Mouse (Mus musculus): Measurements from ENCODE around the gene Podxl.

Gene Podxl

DNA sequence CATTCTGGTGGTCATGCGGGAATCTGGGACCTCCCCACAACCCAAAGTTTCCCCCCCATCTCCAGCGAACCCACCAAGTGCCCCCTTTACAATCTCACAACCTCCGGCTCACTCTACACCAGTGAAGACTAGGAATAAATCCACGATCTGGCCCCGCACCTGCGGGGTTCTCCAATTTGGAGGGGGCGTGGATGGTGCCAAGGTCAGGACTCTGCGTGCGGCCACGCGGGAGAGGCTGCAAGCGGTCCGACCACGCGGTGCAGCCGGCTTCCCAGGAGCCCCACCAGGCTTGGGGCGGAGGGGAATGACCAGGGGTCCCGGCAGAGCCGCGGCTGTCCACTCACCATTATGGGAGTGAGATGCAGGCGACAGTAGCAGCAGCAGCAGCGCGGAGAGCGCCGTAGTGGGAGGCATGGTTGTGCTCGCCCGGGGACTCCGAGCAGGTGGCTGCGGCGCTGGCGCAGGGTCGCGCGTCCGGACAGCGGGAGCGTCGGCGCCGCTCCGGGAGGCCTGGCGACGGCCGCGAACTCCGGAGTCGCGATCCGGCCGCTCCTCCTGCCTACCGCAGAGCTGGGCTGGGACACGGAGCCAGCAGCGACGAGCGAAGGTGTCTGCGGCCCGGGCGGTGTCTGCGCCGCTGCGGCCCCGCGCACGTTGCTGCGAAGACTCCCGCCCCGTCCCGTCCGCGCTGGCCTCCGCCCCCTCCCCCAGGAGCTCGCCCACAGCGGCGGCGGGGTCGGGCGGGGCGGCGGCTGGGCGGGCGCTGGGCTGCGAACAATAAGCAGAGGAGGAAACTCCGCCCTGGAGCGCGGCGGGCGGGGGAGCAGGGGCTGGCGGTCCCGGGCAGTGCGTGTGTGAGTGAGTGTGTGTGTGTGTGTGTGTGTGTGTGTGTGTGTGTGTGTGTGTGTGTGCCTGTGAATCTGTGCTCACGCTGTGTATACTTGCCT lies at the start of gene Podxl:
Podxl (minus strand) TSS at position 747 of the 947 bp plus-strand sequence.
- peak; percentile 84 to 93 for DNase-seq

- no peak for DNase-seq
These were observed 48.9 kb upstream of the Podxl start for GRCm38 (mm10) chr6:31612560-31613270.

DNA sequence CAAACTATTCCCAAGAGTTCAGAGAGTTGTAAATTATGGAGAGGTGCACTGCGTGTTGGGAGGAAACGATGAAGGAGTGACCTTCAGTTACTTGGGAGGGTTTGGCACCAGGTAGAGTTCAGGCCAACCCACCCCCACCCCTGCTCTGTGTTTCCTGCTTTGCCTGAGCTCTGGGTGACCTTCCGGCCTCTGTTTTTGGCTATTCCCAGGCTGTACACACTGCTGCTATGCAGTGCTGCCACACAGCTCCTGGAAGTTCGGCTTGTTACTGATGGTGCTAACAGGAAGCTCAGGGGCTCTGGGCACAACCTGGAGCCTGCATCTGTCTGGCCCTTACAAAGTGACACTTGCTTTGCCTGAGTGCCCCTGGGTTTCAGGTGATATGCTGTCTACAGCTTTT lies 42.6 kb upstream of the Podxl start:
- peak; percentile 35 to 77 for DNase-seq

DNA sequence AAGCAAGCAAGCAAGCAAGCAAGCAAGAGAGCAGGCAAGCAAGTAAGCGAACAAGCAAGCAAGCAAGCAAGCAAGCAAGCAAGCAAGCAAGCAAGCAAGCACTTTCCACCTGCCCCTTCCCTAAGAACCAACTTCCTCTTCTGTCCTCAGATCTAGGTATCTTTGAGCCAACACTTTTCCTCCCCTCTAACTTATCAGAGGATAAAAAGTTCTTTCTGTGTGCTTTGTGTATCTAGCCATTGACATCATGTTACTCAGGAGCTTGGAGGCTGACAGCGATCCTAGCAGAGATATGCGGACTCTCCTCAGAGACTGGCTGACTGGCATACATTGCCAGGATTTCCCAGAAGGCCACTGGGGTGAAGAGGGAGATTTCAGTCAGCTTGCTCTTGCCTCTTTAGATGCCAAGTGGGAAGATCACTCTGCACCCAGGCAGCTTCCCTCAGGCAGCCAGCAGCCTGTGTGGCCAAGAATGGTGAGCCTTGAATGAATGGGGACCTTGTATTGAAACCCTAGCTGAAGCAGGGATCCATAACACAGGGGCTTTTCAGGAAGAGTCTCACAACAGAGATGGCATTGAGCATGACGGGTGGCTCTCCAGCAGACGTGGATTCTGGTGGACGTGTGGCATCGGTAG lies 41.0 kb upstream of the Podxl start:
- no peak for DNase-seq

DNA sequence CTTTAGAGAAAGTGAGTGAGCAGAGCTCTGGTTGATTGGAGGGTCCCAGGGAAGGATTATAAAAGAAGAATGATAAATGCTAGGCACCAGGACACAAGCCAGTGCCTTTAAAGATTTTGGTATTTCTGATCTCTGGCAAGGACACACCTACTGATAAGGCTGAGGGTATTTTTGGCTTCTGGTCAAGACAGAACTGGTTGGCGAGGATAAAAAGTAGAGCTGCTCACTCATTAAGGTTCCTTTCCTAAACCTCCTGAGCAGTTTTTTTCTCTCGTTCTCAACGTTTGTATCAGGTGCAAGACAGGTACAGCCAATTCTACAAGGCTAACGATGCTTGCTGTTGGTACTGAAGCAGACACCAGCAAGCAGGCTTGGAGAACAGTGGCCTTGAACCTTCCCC lies 38.7 kb upstream of the Podxl start:
- no peak for DNase-seq

GRCm38 (mm10) chr6:31601131-31601530 lies 37.4 kb upstream of the Podxl start:
- DNase-seq: peak; percentile 41 to 44

GRCm38 (mm10) chr6:31599863-31600262 lies 36.1 kb upstream of the Podxl start:
- no peak for DNase-seq

DNA sequence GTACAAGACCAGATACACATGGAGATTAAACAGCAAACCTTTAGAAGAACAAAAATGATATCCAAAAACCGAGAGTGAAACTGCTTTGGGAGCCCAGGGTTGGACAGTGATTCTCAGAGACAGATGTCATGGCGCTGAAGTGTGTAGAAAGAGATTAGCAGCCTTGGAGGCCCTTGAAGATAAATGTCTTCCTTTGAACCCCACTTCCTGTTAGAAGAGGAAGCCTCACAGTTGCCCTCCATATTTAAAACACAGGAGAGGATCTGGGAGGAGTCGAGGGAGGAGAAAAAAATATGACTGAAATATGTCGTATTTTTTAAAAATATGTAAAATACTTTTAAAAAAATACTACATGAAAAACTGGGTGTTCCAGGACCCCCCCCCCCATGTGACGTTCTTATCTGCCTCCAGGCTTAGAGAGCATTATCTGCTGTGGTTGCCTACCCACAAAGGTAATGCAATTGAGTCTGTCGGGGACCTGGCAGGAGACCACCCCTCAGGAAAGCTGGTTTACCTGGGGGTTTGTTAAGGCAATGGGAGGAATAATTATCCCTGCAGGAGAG lies 34.6 kb upstream of the Podxl start:
- DNase-seq: no peak

DNA sequence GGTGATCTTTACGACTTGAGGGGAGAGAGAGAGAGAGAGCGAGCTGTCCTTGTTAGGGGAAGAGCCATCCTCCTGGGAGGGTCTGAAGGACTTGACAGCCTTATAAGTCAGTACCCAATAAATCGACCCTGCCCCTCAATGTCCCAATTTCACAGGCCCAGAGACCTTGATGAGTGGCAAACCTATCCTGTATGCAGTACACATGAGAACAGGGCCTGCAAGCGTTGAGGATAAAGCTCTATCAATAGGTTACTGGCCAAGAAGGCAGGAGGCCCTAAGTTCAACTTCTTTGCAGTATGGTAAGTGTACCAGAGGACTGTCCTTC lies 33.3 kb upstream of the Podxl start:
- DNase-seq: no peak

- DNase-seq: peak; percentile 37 to 60
These were observed 32.8 kb upstream of the Podxl start for GRCm38 (mm10) chr6:31596346-31597135.

DNA sequence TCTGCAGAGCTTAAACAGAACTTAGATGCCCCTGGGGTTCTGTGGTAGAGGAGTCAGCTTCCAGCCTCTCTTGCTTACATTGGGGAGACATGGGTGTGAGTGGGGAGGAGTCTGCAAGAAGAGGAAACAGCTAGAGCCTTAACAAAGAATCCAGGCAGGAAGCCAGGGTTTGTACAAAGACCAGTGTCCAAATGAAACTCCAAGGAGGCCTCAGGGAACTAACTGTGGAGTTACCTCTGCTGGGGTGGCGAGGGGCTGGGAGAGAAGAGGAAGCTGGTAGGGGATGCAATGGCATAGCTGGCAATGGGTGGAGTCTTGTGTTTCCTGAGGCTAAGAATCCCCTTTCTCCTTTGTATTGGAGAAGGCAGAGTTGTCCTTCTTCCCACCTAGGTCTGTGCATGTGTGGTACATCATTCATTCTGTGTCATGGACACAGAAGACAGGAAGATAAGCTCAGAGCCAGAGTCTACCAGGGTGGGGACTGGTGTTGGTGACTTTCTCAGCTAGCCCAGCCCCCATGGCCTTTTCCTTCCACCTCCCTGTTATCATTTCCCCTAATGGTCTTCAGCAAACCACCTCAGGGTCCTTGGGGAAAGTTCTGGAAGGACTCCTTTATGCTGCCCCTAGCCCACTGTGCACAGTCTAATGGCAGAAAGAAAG lies 28.9 kb upstream of the Podxl start:
- peak; percentile 71 to 74 for DNase-seq

- no peak for DNase-seq
These were observed 28.3 kb upstream of the Podxl start for GRCm38 (mm10) chr6:31592128-31592527.

GRCm38 (mm10) chr6:31591676-31592075 lies 27.9 kb upstream of the Podxl start:
- DNase-seq: no peak

DNA sequence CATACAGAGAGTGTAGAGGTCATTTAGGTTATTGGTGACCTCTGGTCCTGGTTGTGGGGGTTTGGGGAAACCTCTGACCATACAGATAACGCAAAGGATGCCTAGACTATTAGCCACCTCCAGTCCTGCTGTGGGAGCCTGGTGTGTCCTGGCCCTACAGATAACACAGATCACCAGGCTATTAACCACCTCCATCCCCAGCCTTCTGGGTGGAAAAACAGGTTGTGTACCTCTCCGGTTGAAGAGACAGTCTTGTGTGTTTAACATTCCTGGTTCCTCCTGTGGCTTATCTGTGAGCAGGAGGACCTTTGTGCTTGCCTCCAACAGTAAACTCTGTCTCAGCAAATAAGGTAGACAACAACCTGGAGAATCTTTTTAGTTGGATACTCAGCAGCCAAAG lies 27.0 kb upstream of the Podxl start:
- DNase-seq: no peak

DNA sequence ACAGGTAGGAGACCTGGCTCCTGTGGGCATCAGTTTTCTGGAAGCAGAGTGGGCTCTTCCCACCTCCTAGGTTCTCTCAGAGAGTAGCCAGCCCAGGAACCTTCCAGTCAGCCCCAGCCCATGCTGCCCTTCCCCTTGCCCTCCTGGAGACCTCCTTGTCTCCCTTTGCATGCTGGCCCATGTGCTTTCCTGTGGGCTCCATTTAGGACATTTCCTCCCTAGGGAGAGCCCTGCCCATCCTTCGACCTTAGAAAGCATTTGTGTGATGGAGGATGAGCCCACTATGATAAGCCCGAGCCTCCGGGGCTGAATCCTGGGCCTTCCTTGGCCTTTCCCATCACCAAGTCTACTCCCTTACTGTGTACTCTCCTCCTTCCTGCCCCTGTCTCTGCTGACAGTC lies 25.5 kb upstream of the Podxl start:
- DNase-seq: peak; percentile 58 to 83

DNA sequence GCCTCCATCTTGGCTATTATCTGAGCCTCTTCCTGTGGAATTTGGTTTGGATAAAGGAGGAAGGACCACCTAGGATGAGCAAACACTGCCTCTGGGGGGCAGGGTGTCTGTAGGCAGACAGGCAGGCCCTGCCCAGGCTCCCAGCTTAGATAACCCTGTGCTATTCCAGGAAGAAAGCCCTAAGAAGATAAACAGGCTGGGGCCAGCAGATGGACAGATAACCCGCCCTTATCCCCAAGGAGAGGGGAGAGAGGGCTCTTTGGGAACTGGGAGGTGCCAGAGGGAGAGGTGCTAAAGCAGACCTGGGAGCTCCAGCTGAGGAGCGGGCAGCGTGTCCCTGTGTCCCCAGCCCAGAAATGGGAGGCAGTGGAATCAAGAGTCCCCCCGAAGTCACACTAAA lies 23.9 kb upstream of the Podxl start:
- DNase-seq: no peak

DNA sequence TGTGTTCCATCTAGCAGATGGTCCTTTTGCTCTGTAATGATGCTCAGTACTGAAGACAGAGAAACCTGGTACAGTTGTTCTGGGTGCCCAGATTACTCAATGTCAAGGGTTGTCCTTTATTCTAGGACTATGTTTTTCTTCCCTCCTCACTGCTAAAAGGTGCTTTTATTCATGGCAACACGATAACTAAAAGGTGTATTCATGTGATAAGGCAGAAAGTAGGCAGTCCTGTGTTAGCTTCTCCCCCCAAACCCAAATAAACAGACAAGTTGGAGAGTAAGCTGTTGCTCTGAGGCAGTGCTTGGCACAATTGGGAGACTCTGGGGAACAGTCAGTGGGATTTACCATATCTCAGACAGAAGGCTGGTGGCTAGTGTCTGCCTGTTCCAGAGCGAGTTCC lies 22.3 kb upstream of the Podxl start:
- no peak for DNase-seq

- no peak for DNase-seq
These were observed 12.4 kb upstream of the Podxl start for GRCm38 (mm10) chr6:31576151-31576550.

DNA sequence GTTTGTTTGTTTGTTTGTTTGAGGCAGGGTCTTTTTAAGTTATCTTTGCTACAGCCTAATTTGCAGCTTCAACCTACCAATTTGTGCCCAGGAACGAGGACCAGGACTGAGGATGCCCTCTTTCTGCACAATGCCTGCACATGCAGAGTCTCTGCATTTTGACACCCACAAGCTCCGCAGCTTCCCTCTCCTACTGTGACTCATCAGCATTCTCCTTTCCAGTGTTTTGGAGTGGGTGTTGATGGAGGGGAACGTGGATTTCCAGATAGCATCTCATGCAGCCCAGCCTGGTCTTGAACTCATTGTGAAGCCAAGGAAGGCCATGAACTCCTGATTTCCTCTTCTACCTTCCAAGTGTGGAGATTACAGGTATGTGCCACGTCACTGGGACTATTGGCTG lies 11.3 kb upstream of the Podxl start:
- DNase-seq: no peak

GRCm38 (mm10) chr6:31571459-31571858 lies 7.7 kb upstream of the Podxl start:
- DNase-seq: no peak

GRCm38 (mm10) chr6:31568070-31568595 lies 4.4 kb upstream of the Podxl start:
- no peak for DNase-seq

DNA sequence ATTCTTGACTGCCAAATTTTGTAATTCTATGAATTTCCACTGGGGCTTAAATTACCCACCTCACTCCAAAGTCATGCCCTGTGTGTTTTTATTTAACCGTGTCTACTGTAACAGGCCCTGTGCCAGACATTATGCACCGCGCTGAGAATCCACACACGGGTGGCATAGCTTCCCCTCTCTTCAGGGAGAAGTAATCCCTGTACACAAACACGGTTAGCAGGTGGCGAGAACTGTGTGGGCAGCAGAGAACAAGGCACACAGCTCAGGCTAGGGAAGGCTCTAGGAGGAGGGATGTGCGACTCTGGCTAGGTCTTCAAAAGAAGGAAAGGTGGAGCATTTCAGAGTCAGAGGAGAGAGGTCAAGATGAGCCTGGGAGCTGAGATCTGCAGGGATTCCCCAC lies 3.4 kb upstream of the Podxl start:
- no peak for DNase-seq

Data from kidney, postnatal 25 days (tissue).